Comparison of ENCODE assay signal across 8 mouse cellular contexts in genomic region chr13:78482929-78483759, GRCm38 (mm10).
DNase-seq lines count a peak whose midpoint lies in the region; ATAC-seq and TF ChIP-seq lines count a peak whose summit lies in the region.

No protein-coding gene starts in this region.

- no peak overlapping the region for H3K4me2 ChIP-seq in midbrain, embryonic 14.5 days (ENCODE audit: low read length)
- no peak overlapping the region for H3K4me2 ChIP-seq in midbrain, embryonic 13.5 days (replicated peaks)
- H3K4me2 ChIP-seq in kidney, postnatal 0 days (ENCODE audit: low read length), result peak overlapping the region; percentile 40; the same call in 1 of the 2 replicates

- H3K9me3 ChIP-seq in midbrain, embryonic 14.5 days (ENCODE audit: control insufficient read depth, low read length), result no peaks in the 10 kb centered on the region
- H3K9me3 ChIP-seq in midbrain, embryonic 13.5 days, result peaks cover 3% of the 10 kb centered on the region; the same call in 1 of the 2 replicates
- no peaks in the 10 kb centered on the region for H3K9me3 ChIP-seq in heart, embryonic 10.5 days
- no peaks in the 10 kb centered on the region for H3K9me3 ChIP-seq in kidney, postnatal 0 days (replicated peaks; ENCODE audit: low read length)

- no peaks in the 10 kb centered on the region for H3K27me3 ChIP-seq in midbrain, embryonic 14.5 days (ENCODE audit: control insufficient read depth, insufficient read depth, low read length)
- no peaks in the 10 kb centered on the region for H3K27me3 ChIP-seq in midbrain, embryonic 13.5 days
- H3K27me3 ChIP-seq in heart, embryonic 10.5 days (ENCODE audit: insufficient read depth, poor library complexity, severe bottlenecking), result no peaks in the 10 kb centered on the region
- H3K27me3 ChIP-seq in kidney, postnatal 0 days (ENCODE audit: insufficient read depth, low read length), result no peaks in the 10 kb centered on the region

- no peak overlapping the region for H3K4me3 ChIP-seq in midbrain, embryonic 14.5 days (replicated peaks; ENCODE audit: low read depth, low read length)
- no peak overlapping the region for H3K4me3 ChIP-seq in midbrain, embryonic 13.5 days (replicated peaks)
- no peak overlapping the region for H3K4me3 ChIP-seq in heart, embryonic 10.5 days
- H3K4me3 ChIP-seq in kidney, postnatal 0 days (replicated peaks; ENCODE audit: low read depth, low read length), result 0 out of 2 replicates have a peak overlapping the region, but pooled peaks have one; percentile 11

- no peaks in the 10 kb centered on the region for H3K4me1 ChIP-seq in midbrain, embryonic 14.5 days (ENCODE audit: control insufficient read depth, insufficient read depth, low read length)
- no peaks in the 10 kb centered on the region for H3K4me1 ChIP-seq in midbrain, embryonic 13.5 days (replicated peaks)
- no peaks in the 10 kb centered on the region for H3K4me1 ChIP-seq in heart, embryonic 10.5 days
- 0 out of 2 replicates have a peak, but pooled peaks cover 2% of the 10 kb centered on the region for H3K4me1 ChIP-seq in kidney, postnatal 0 days (replicated peaks; ENCODE audit: insufficient read depth, low read length)

- H3K36me3 ChIP-seq in midbrain, embryonic 14.5 days (ENCODE audit: control insufficient read depth, insufficient read depth, low read length), result no peaks in the 10 kb centered on the region
- H3K36me3 ChIP-seq in midbrain, embryonic 13.5 days, result no peaks in the 10 kb centered on the region
- no peaks in the 10 kb centered on the region for H3K36me3 ChIP-seq in heart, embryonic 10.5 days
- no peaks in the 10 kb centered on the region for H3K36me3 ChIP-seq in kidney, postnatal 0 days (ENCODE audit: insufficient read depth, low read length)

- ATAC-seq in midbrain, embryonic 14.5 days (ENCODE audit: low FRiP score, low TSS enrichment), result no peak
- ATAC-seq in midbrain, embryonic 13.5 days, result no peak
- peak; percentile 79 for ATAC-seq in kidney, postnatal 0 days (replicated peaks; ENCODE audit: low FRiP score, low read depth)
- ATAC-seq in megakaryocyte progenitor cell, adult 5-6 weeks (replicated peaks; ENCODE audit: poor library complexity), result peak; percentile 73

- H3K27ac ChIP-seq in midbrain, embryonic 14.5 days (replicated peaks; ENCODE audit: low read depth, low read length), result no peak overlapping the region
- no peak overlapping the region for H3K27ac ChIP-seq in midbrain, embryonic 13.5 days
- H3K27ac ChIP-seq in heart, embryonic 10.5 days, result no peak overlapping the region
- no peak overlapping the region for H3K27ac ChIP-seq in kidney, postnatal 0 days

- peak; percentile 50 for DNase-seq in midbrain, embryonic 14.5 days
- peak; percentile 88 for DNase-seq in adrenal gland, postnatal 14 days
- DNase-seq in heart, embryonic 10.5 days (ENCODE audit: low spot score), result peak; percentile 81
- peak; percentile 75 for DNase-seq in kidney, postnatal 0 days (ENCODE audit: low spot score)
- no peak for DNase-seq in thymus, postnatal 0 days (ENCODE audit: low spot score)
- DNase-seq in frontal cortex, postnatal 25 days (ENCODE audit: low spot score in 2 of 2), result no peak

- WGBS in midbrain, embryonic 14.5 days, result 76% methylated on average over 9 of the region's 9 CpGs
- 79% methylated on average over 9 of the region's 9 CpGs for WGBS in midbrain, embryonic 13.5 days
- WGBS in heart, embryonic 10.5 days, result 55% methylated on average over 9 of the region's 9 CpGs
- 33% methylated on average over 9 of the region's 9 CpGs for WGBS in kidney, postnatal 0 days

- H3K9ac ChIP-seq in midbrain, embryonic 14.5 days (replicated peaks; ENCODE audit: low read length), result no peak overlapping the region
- H3K9ac ChIP-seq in midbrain, embryonic 13.5 days (replicated peaks), result no peak overlapping the region
- no peak overlapping the region for H3K9ac ChIP-seq in kidney, postnatal 0 days (ENCODE audit: low read depth, low read length)

- TF ChIP-seq CTCF in kidney, postnatal 0 days (IDR thresholded peaks at IDR 0.05; ENCODE audit: low read depth), result no peak

Comparison
In these comparisons a context has a peak if more than half of its experiments do, and no peak if none do; other contexts are left out.
1. ATAC-seq: peak in kidney, postnatal 0 days (single experiment) and megakaryocyte progenitor cell, adult 5-6 weeks (single experiment); none in midbrain, embryonic 14.5 days (single experiment) and midbrain, embryonic 13.5 days (single experiment).
2. DNase-seq: peak in midbrain, embryonic 14.5 days (single experiment), adrenal gland, postnatal 14 days (single experiment), heart, embryonic 10.5 days (single experiment) and kidney, postnatal 0 days (single experiment); none in thymus, postnatal 0 days (single experiment) and frontal cortex, postnatal 25 days (0 of 2).